Mouse (Mus musculus): ENCODE results near the gene Slc35b2.

The Slc35b2 gene

GRCm38 (mm10) chr17:45545278-45545961, 18.3 kb upstream of the Slc35b2 start:
- no peak for DNase-seq (ENCODE audit: low spot score)

DNA sequence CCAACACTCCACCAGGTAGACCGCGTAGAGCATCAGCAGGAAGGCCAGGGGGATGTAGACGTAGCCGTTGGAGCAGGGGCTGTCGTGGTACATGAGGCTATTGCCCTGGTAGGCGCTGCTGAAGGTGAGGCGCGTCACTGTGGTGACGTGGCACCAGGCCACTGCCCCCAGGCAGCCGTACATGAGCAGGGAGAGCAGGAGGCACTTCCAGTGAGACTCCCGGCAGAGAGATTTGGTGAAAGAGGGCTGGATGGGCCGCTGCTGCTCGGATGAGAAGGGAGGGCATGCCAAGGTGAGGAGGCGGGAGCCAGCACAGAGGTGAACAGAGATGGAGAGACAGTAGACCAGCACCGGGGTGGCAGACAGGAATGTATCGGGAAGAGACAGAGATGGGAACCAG, 16.7 kb upstream of the Slc35b2 start:
- DNase-seq (ENCODE audit: low spot score): no peak

DNA sequence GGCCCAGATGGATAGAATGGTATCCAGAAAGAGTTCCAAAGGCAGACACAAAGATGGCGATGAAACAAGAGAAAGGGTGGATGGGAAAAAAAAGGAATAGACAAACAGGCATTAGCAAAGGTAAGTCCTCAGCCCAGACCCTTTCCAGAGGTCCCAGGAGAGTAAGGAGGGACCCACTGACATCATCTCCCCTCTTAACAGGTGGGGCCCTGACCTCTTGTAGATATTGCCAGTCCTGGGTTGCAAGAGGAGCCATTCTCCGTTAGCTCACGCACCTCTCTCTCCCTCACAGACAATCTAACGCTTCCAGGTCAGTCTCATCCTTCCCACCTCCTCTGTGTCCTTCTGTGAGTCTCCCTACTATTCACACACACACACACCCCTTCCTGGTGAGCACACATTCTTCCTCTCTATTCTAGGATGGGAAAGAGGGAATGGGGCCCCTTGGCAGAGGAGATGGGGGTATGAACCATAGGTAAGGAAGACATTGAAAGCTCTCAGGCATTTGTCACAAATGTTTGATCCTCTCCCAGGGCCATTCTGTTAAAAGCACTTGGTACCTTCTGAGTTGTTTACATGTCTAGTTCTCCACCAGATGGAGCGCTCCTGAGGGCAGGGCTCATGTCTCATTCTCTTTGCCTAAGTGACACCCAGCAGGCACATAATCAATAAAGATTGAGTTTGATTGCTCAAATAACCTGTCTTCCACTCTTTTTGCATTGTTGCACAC, 16.0 kb upstream of the Slc35b2 start:
- no peak for DNase-seq (ENCODE audit: low spot score)

DNA sequence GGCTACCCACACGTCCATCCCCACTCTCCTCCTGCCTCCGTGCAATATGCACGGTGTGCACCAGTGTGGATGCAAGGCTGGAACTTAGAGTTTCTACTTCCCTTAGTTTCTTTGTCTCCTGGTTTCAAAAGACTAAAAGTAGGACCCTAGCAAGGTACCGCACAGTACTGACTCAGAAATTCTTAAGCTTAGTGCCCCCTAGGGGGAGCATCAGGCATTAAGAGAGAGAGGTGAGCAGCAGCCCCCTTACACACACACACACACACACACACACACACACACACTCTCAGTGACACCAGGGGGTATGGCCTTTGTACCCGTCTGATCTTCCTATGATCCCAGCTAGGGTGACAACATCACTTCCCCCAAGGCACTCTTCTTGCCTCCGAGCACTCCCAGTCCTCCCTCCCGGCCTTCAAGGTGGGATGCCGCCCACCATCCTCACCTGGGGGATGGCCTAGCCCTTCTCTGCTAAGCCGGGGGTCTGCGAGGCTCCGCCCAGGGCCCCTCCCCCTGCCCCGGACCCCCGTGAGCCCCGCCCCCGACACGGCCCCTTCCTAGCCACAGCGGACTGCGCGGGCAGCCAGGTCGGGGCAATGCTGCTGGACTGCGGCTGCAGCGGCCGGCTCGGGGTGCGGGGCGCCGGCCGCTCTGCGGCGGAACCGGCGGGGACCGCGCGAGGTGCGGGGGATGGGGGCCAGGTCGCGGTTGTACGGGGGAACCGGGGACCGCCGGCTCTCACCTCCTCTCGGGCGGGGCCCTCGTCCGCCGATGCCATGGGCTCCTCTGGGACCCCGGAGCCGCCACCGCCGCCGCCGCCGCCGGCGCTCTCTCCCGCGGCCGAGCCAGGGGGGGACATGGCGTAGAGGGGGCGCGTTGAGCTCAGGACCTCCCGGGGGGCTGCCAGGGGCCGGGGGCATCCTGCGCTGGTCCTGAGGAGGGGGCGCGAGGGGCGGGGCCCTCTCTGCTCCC, 14.8 kb upstream of the Slc35b2 start:
- no peak for DNase-seq (ENCODE audit: low spot score)

GRCm38 (mm10) chr17:45549617-45550181, 14.0 kb upstream of the Slc35b2 start, which contains the start of gene Tmem151b:
Gene Tmem151b, minus strand, starts transcription at chr17:45549677.
- DNase-seq (ENCODE audit: low spot score): no peak

GRCm38 (mm10) chr17:45550253-45550652, 13.4 kb upstream of the Slc35b2 start:
- DNase-seq (ENCODE audit: low spot score): no peak

GRCm38 (mm10) chr17:45551249-45551796, 12.4 kb upstream of the Slc35b2 start:
- DNase-seq (ENCODE audit: low spot score): no peak

DNA sequence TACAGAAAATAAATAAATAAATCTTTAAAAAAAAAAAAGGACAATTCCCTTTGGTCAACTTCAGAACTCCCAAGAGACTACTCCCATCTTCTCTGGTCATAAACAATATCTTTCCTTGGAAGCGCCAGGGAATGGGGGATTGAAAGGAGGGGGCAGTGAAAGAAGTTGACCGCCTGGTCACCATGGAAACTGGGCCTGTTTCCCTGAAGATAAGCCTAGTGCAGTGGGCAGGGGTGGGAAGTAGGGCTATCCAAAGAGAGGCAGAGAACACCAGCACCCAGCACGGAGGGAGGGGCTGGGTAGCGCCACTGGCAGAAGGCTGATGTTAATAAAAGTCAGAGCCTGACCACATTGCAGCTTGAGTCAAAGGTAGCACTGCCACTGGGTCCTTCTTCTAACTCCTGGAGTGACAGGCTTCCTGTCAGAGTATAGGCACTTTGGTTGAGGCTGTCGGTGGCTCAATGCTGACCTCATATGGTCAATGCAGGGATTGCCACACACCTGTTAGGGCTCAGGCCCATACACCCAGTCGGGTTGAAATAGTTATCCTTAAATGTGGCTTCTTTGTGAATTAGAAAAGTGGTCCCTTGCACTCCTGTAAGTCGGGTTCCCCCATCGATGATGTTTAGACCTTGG, 11.7 kb upstream of the Slc35b2 start:
- DNase-seq (ENCODE audit: low spot score): peak; percentile 71

DNA sequence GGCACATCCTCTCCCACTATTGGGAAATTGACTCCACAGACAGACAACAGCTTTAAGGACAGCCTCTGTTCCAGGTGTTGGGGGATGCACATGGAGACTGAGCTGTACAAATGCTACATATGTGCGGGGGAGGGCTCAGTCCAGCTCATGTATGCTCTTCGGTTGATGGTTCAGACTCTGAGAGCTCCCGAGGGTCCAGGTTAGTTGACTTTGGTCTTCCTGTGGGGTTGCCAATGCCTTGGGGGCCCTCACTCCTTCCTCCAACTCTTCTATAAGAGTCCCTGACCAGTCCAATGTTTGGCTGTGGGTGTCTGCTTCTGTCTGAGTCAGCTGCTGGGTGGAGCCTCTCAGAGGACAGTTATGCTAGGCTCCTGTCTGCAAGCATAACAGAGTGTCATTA, 10.6 kb upstream of the Slc35b2 start:
- DNase-seq (ENCODE audit: low spot score): no peak

GRCm38 (mm10) chr17:45554420-45554819, 9.3 kb upstream of the Slc35b2 start:
- DNase-seq (ENCODE audit: low spot score): no peak

DNA sequence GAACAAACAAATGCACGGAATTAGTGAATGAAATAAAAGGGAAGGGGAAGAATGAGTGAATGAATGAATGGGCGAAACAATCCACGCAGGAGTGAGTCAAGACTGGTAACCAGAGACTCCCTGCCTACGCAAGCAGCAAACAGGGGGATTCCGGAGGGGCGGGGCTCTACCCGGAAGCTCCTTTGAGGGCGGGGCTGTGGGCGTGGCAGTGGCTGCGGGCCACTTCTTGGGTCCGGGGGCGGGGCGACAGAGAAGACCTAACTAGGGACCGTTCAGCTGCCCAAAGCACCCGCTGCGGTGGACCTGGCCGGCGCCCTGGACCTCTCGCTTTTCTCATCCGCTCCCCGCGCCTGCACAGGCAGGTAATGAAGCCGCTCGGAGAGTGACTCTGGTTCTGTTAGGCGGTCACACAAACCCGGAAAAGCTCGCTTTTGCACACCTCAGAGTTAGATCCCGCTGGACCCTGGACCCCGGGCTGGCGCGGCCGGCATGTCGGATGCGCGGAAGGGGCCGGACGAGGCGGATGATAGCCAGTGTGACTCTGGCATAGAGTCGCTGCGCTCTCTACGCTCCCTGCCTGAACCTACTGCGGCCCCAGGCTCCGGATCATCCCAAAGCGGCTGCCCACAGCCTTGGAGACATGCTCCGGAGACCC, 8.1 kb upstream of the Slc35b2 start, which contains the start of gene Nfkbie:
Gene Nfkbie, plus strand, starts transcription at position 252 of the 655 bp plus-strand sequence.
- DNase-seq (ENCODE audit: low spot score): peak; percentile 96

GRCm38 (mm10) chr17:45556107-45556489, 7.6 kb upstream of the Slc35b2 start:
- no peak for DNase-seq (ENCODE audit: low spot score)

GRCm38 (mm10) chr17:45556514-45557245, 7.0 kb upstream of the Slc35b2 start:
- no peak for DNase-seq (ENCODE audit: low spot score)

- DNase-seq (ENCODE audit: low spot score): no peak
These were observed 6.3 kb upstream of the Slc35b2 start for GRCm38 (mm10) chr17:45557246-45557824.

DNA sequence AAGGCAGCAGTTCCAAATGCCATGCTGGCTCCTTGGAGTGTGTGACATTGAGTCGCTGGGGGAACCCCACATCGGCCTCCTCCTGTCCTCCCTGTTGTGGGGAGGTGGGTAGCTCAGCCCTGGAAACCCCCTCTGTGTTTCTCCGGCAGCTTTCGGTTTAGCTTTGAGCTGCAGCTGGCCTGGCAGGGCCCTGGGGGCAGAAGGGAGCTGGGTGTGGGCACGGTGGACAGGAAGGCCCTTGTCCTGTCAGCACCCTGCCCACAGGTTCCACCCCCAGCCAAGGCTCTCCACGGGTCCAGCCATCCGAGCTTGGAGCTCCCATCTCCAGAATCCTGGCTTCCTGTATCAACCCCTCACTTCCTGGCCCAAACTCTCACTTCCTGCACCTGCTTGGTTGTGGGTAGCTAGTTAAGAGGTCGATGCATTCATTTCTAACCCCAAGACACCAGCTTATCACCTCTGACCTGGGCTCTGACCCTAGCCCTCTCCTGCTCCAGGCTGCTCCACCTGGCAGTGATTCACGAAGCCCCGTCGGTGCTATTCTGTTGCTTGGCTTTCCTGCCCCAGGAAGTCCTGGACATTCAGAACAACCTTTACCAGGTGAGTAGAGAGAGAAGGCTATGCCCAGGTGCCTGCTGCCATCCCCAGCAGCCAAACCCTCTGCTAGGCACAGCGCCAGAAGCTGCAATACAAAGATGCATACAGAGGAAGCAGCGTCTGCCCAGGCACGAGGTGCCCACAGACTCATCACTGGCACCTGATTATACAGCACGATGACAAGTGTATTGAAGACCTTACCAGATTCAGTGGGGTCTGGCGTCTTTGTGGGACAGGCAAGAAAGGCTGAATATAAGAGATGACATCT, 5.4 kb upstream of the Slc35b2 start:
- DNase-seq (ENCODE audit: low spot score): no peak

GRCm38 (mm10) chr17:45559732-45560525, 3.7 kb upstream of the Slc35b2 start:
- DNase-seq (ENCODE audit: low spot score): no peak

DNA sequence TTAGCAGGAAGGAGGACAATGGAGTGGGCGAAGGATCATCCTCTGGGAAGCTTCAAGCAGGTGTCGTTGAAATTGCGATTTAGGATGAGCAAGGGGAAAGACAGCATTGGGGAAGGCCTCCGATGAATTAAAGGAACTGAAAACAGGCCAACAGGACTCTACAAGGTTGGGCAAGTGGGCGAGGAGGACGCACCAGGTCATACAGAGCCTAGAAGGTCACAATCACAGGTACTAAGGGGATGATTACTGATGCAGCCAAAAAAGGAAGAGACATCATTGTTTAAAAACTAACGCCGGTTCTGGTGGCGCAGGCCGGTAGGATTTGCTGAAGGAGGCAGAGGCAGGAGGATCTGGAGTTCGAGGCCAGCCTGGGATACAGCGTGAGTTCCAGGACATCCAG, 458 bp upstream of the Slc35b2 start:
- no peak for DNase-seq (ENCODE audit: low spot score)
